Mouse (Mus musculus) kidney, adult 2 months (tissue): Measurements from ENCODE around the gene Plac9b.
"Not testable (repeated sequence)": the region's sequence is repeated elsewhere in the genome, so short reads cannot be mapped to it uniquely, and the experiment has no call there.

ENCODE experiments used
- CTCF ChIP-seq: fragments of 200-500 bp; conservative IDR thresholded peaks from 2 replicates; pipeline ENCODE4 v1.5.1; 2011; ENCODE audit warnings: low read depth, mild to moderate bottlenecking, control low read depth, low read length, moderate library complexity, mixed read lengths; ENCODE audit not compliant: insufficient read depth, insufficient read length
- POLR2A ChIP-seq: fragments of 200-500 bp; IDR thresholded peaks from one replicate; pipeline ENCODE4 v1.6.1; 2011; ENCODE audit warnings: low read depth, low read length, control low read depth

DNA sequence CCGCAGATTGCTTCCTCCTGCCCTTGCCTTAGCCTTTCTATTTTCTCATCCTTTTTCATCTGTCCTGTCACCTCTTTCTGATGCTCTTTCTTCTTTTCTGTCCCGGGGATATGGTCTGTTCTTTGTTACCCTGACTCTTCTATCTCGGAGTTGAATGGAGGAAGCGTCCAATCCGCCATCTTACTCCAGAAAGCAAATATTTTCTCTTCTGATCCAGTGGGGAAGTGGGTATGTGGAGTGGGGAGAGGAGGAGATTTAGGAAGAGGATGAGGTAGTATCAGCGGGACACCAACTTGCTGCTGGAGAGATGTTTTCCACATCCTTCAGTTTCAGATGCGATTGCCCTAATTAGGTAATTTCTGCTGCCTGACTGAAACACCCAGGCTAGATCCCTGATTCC is 63.2 kb downstream of the Plac9b start:
- TF ChIP-seq CTCF, POLR2A: not testable (repeated sequence)
